Mouse (Mus musculus): ENCODE measurements around the gene Pnp2. TPM values are rescaled to one million over a fixed set of nuclear protein-coding genes. Genes with fewer than 3 reads are reported as not detected.
A peak's percentile ranks its signal among the peaks of the same experiment; 100 is the strongest.

Gene Pnp2
- polyA plus RNA-seq, 1 experiment from 2014 or later, result 10.6 TPM

GRCm38 (mm10) chr14:50981837-50982236 lies 26.0 kb downstream of the Pnp2 start:
- no peak overlapping the region for H3K4me2 ChIP-seq (ENCODE audit: low read depth, low read length)
- H3K4me1 ChIP-seq (ENCODE audit: control insufficient read depth, low read depth, low read length), result peaks cover 3% of the 10 kb centered on the region; the same call in 1 of the 2 replicates
- H3K4me3 ChIP-seq (ENCODE audit: low read depth, low read length), result no peak overlapping the region
- no peaks in the 10 kb centered on the region for H3K27me3 ChIP-seq (ENCODE audit: control insufficient read depth, insufficient read depth, low read depth, low read length)
- 21% methylated on average over 5 of the region's 5 CpGs for WGBS (ENCODE audit: insufficient replicate concordance)
- H3K9ac ChIP-seq (ENCODE audit: low read depth, low read length), result no peak overlapping the region
- no peaks in the 10 kb centered on the region for H3K9me3 ChIP-seq (replicated peaks; ENCODE audit: control insufficient read depth, low read length)
- H3K36me3 ChIP-seq (ENCODE audit: control insufficient read depth, insufficient read depth), result no peaks in the 10 kb centered on the region
- no peak for ATAC-seq (ENCODE audit: low read depth)
- no peak overlapping the region for H3K27ac ChIP-seq (ENCODE audit: low read length)

- 62% methylated on average over 2 of the region's 2 CpGs for WGBS (ENCODE audit: insufficient replicate concordance)
- ATAC-seq (ENCODE audit: low read depth), result no peak
Measured at GRCm38 (mm10) chr14:50987668-50988067, 31.9 kb downstream of the Pnp2 start.

GRCm38 (mm10) chr14:50991037-50991436 lies 35.2 kb downstream of the Pnp2 start:
- no peaks in the 10 kb centered on the region for H3K9me3 ChIP-seq (replicated peaks; ENCODE audit: control insufficient read depth, low read length)
- 0 out of 2 replicates have a peak overlapping the region, but pooled peaks have one; percentile 10 for H3K4me2 ChIP-seq (ENCODE audit: low read depth, low read length)
- ATAC-seq (ENCODE audit: low read depth), result peak; percentile 59; the same call in 1 of the 2 replicates
- H3K36me3 ChIP-seq (ENCODE audit: control insufficient read depth, insufficient read depth), result no peaks in the 10 kb centered on the region
- H3K9ac ChIP-seq (ENCODE audit: low read depth, low read length), result no peak overlapping the region
- H3K4me1 ChIP-seq (ENCODE audit: control insufficient read depth, low read depth, low read length), result no peaks in the 10 kb centered on the region
- H3K27ac ChIP-seq (ENCODE audit: low read length), result no peak overlapping the region
- 54% methylated on average over 3 of the region's 3 CpGs for whole genome bisulfite sequencing (ENCODE audit: insufficient replicate concordance)
- H3K4me3 ChIP-seq (ENCODE audit: low read depth, low read length), result no peak overlapping the region
- no peaks in the 10 kb centered on the region for H3K27me3 ChIP-seq (ENCODE audit: control insufficient read depth, insufficient read depth, low read depth, low read length)

More at GRCm38 (mm10) chr14:50987668-50988067, 31.9 kb downstream of the Pnp2 start:
- Histone ChIP-seq H3K27me3 (ENCODE audit: control insufficient read depth, insufficient read depth, low read depth, low read length) (no peaks in the 10 kb centered on the region), H3K9ac (ENCODE audit: low read depth, low read length) (no peak overlapping the region), H3K27ac (ENCODE audit: low read length) (no peak overlapping the region), H3K4me3 (ENCODE audit: low read depth, low read length) (no peak overlapping the region), H3K4me1 (ENCODE audit: control insufficient read depth, low read depth, low read length) (no peaks in the 10 kb centered on the region), H3K9me3 (replicated peaks; ENCODE audit: control insufficient read depth, low read length) (no peaks in the 10 kb centered on the region), H3K4me2 (ENCODE audit: low read depth, low read length) (no peak overlapping the region), H3K36me3 (ENCODE audit: control insufficient read depth, insufficient read depth) (no peaks in the 10 kb centered on the region)

GRCm38 (mm10) chr14:50997088-50997487 lies 41.3 kb downstream of the Pnp2 start:
- no peak overlapping the region for H3K27ac ChIP-seq (ENCODE audit: low read length)
- no peaks in the 10 kb centered on the region for H3K36me3 ChIP-seq (ENCODE audit: control insufficient read depth, insufficient read depth)
- H3K4me1 ChIP-seq (ENCODE audit: control insufficient read depth, low read depth, low read length), result no peaks in the 10 kb centered on the region

GRCm38 (mm10) chr14:50997999-50998666 lies 42.3 kb downstream of the Pnp2 start:
- no peak overlapping the region for H3K27ac ChIP-seq (ENCODE audit: low read length)
- ATAC-seq (ENCODE audit: low read depth), result peak; percentile 30; the same call in 1 of the 2 replicates
- H3K4me2 ChIP-seq (ENCODE audit: low read depth, low read length), result no peak overlapping the region
- no peaks in the 10 kb centered on the region for H3K27me3 ChIP-seq (ENCODE audit: control insufficient read depth, insufficient read depth, low read depth, low read length)
- no peak overlapping the region for H3K4me3 ChIP-seq (ENCODE audit: low read depth, low read length)
- no peaks in the 10 kb centered on the region for H3K9me3 ChIP-seq (replicated peaks; ENCODE audit: control insufficient read depth, low read length)
- H3K36me3 ChIP-seq (ENCODE audit: control insufficient read depth, insufficient read depth), result no peaks in the 10 kb centered on the region
- no peak overlapping the region for H3K9ac ChIP-seq (ENCODE audit: low read depth, low read length)
- no peaks in the 10 kb centered on the region for H3K4me1 ChIP-seq (ENCODE audit: control insufficient read depth, low read depth, low read length)
- 36% methylated on average over 2 of the region's 2 CpGs for whole genome bisulfite sequencing (ENCODE audit: insufficient replicate concordance)

More at GRCm38 (mm10) chr14:50997088-50997487, 41.3 kb downstream of the Pnp2 start:
- Histone ChIP-seq H3K4me2 (ENCODE audit: low read depth, low read length) (no peak overlapping the region), H3K4me3 (ENCODE audit: low read depth, low read length) (no peak overlapping the region), H3K9ac (ENCODE audit: low read depth, low read length) (no peak overlapping the region), H3K9me3 (replicated peaks; ENCODE audit: control insufficient read depth, low read length) (no peaks in the 10 kb centered on the region), H3K27me3 (ENCODE audit: control insufficient read depth, insufficient read depth, low read depth, low read length) (no peaks in the 10 kb centered on the region)
- 16% methylated on average over 3 of the region's 3 CpGs for WGBS (ENCODE audit: insufficient replicate concordance)
- no peak for ATAC-seq (ENCODE audit: low read depth)

GRCm38 (mm10) chr14:51007152-51007801 lies 51.5 kb downstream of the Pnp2 start, which contains the start of gene Rnase10:
Gene Rnase10 (plus strand): TSS chr14:51007751.
- no peaks in the 10 kb centered on the region for H3K27me3 ChIP-seq (ENCODE audit: control insufficient read depth, insufficient read depth, low read depth, low read length)
- no peaks in the 10 kb centered on the region for H3K9me3 ChIP-seq (replicated peaks; ENCODE audit: control insufficient read depth, low read length)
- peak within 1 kb of the TSS; percentile 57 for H3K27ac ChIP-seq (ENCODE audit: low read length)
- no peak within 1 kb of the TSS for H3K9ac ChIP-seq (ENCODE audit: low read depth, low read length)
- no peak for ATAC-seq (ENCODE audit: low read depth)
- no peaks in the 10 kb centered on the region; the same call in 1 of the 2 replicates for H3K4me1 ChIP-seq (ENCODE audit: control insufficient read depth, low read depth, low read length)
- no peaks in the 10 kb centered on the region for H3K36me3 ChIP-seq (ENCODE audit: control insufficient read depth, insufficient read depth)
- WGBS (ENCODE audit: insufficient replicate concordance), result 58% methylated on average over 8 of the region's 8 CpGs
- no peak within 1 kb of the TSS for H3K4me2 ChIP-seq (ENCODE audit: low read depth, low read length)
- H3K4me3 ChIP-seq (ENCODE audit: low read depth, low read length), result no peak within 1 kb of the TSS

- H3K27ac ChIP-seq (ENCODE audit: low read length), result peak overlapping the region; percentile 57
- H3K4me3 ChIP-seq (ENCODE audit: low read depth, low read length), result no peak overlapping the region
- H3K36me3 ChIP-seq (ENCODE audit: control insufficient read depth, insufficient read depth), result no peaks in the 10 kb centered on the region
- 48% methylated on average over 13 of the region's 13 CpGs for WGBS (ENCODE audit: insufficient replicate concordance)
- no peaks in the 10 kb centered on the region for H3K9me3 ChIP-seq (replicated peaks; ENCODE audit: control insufficient read depth, low read length)
- H3K27me3 ChIP-seq (ENCODE audit: control insufficient read depth, insufficient read depth, low read depth, low read length), result no peaks in the 10 kb centered on the region
- no peak overlapping the region for H3K4me2 ChIP-seq (ENCODE audit: low read depth, low read length)
- peak; percentile 19; the same call in 1 of the 2 replicates for ATAC-seq (ENCODE audit: low read depth)
- no peak overlapping the region for H3K9ac ChIP-seq (ENCODE audit: low read depth, low read length)
- H3K4me1 ChIP-seq (ENCODE audit: control insufficient read depth, low read depth, low read length), result no peaks in the 10 kb centered on the region; the same call in 1 of the 2 replicates
Measured at GRCm38 (mm10) chr14:51007914-51008713, 52.3 kb downstream of the Pnp2 start.

GRCm38 (mm10) chr14:51008781-51009180 lies 53.0 kb downstream of the Pnp2 start:
- no peaks in the 10 kb centered on the region; the same call in 1 of the 2 replicates for H3K4me1 ChIP-seq (ENCODE audit: control insufficient read depth, low read depth, low read length)
- ATAC-seq (ENCODE audit: low read depth), result no peak
- H3K27ac ChIP-seq (ENCODE audit: low read length), result no peak overlapping the region; the same call in 1 of the 2 replicates
- WGBS (ENCODE audit: insufficient replicate concordance), result 61% methylated on average over 4 of the region's 4 CpGs
- H3K9ac ChIP-seq (ENCODE audit: low read depth, low read length), result no peak overlapping the region
- H3K9me3 ChIP-seq (replicated peaks; ENCODE audit: control insufficient read depth, low read length), result no peaks in the 10 kb centered on the region
- H3K4me2 ChIP-seq (ENCODE audit: low read depth, low read length), result no peak overlapping the region
- no peaks in the 10 kb centered on the region for H3K27me3 ChIP-seq (ENCODE audit: control insufficient read depth, insufficient read depth, low read depth, low read length)
- no peaks in the 10 kb centered on the region for H3K36me3 ChIP-seq (ENCODE audit: control insufficient read depth, insufficient read depth)
- H3K4me3 ChIP-seq (ENCODE audit: low read depth, low read length), result no peak overlapping the region

All from liver, embryonic 16.5 days (tissue).